In genomic region chr12:99562867-99563189, GRCm38 (mm10) we compare ENCODE assay signal across 8 mouse cellular contexts. TPM values are rescaled to one million over a fixed set of nuclear protein-coding genes. Genes with fewer than 3 reads are reported as not detected.
DNase-seq lines count a peak whose midpoint lies in the region; ATAC-seq lines count a peak whose summit lies in the region.

No protein-coding gene starts in this region.

- peak overlapping the region; percentile 89 for H3K27ac ChIP-seq in embryonic facial prominence, embryonic 14.5 days (replicated peaks; ENCODE audit: low read depth, low read length)
- H3K27ac ChIP-seq in hindbrain, embryonic 15.5 days (replicated peaks), result peak overlapping the region; percentile 79
- H3K27ac ChIP-seq in liver, embryonic 15.5 days (replicated peaks), result no peak overlapping the region

- H3K9ac ChIP-seq in embryonic facial prominence, embryonic 14.5 days (ENCODE audit: low read depth, low read length), result peak overlapping the region; percentile 89
- H3K9ac ChIP-seq in hindbrain, embryonic 15.5 days, result peak overlapping the region; percentile 35; the same call in 1 of the 2 replicates
- peak overlapping the region; percentile 55; the same call in 1 of the 2 replicates for H3K9ac ChIP-seq in liver, embryonic 15.5 days

- H3K9me3 ChIP-seq in embryonic facial prominence, embryonic 14.5 days (ENCODE audit: control insufficient read depth, low read length), result no peaks in the 10 kb centered on the region
- H3K9me3 ChIP-seq in hindbrain, embryonic 15.5 days, result no peaks in the 10 kb centered on the region
- H3K9me3 ChIP-seq in liver, embryonic 15.5 days (replicated peaks), result no peaks in the 10 kb centered on the region

- H3K4me2 ChIP-seq in embryonic facial prominence, embryonic 14.5 days (ENCODE audit: low read depth, low read length), result peak overlapping the region; percentile 82
- peak overlapping the region; percentile 65 for H3K4me2 ChIP-seq in hindbrain, embryonic 15.5 days
- peak overlapping the region; percentile 91 for H3K4me2 ChIP-seq in liver, embryonic 15.5 days

- peaks cover 22% of the 10 kb centered on the region for H3K4me1 ChIP-seq in embryonic facial prominence, embryonic 14.5 days (ENCODE audit: control insufficient read depth, insufficient read depth, low read length)
- peaks cover 30% of the 10 kb centered on the region for H3K4me1 ChIP-seq in hindbrain, embryonic 15.5 days (replicated peaks)
- peaks cover 57% of the 10 kb centered on the region for H3K4me1 ChIP-seq in liver, embryonic 15.5 days (replicated peaks)

- H3K4me3 ChIP-seq in embryonic facial prominence, embryonic 14.5 days (ENCODE audit: low read depth, low read length), result peak overlapping the region; percentile 86
- H3K4me3 ChIP-seq in hindbrain, embryonic 15.5 days, result peak overlapping the region; percentile 91
- H3K4me3 ChIP-seq in liver, embryonic 15.5 days (replicated peaks), result peak overlapping the region; percentile 73

- peak; percentile 23 for DNase-seq in thymus, postnatal 25 days
- no peak for DNase-seq in thymus, postnatal 36 days
- peak; percentile 72 for DNase-seq in embryonic facial prominence, embryonic 14.5 days (ENCODE audit: low spot score)
- DNase-seq in retina, embryonic 14.5 days (ENCODE audit: low spot score), result peak; percentile 48
- no peak for DNase-seq in left cerebral cortex, postnatal 4 days
- DNase-seq in c-Kit-positive CD71-positive TER-119-positive erythroid progenitor cells, embryonic 14.5 days (ENCODE audit: low spot score), result no peak

- WGBS in embryonic facial prominence, embryonic 14.5 days, result 0% methylated on average over 10 of the region's 10 CpGs
- 0% methylated on average over 10 of the region's 10 CpGs for WGBS in hindbrain, embryonic 15.5 days
- 0% methylated on average over 10 of the region's 10 CpGs for WGBS in liver, embryonic 15.5 days (ENCODE audit: insufficient replicate concordance)

- H3K36me3 ChIP-seq in embryonic facial prominence, embryonic 14.5 days (ENCODE audit: control insufficient read depth, insufficient read depth, low read length), result no peaks in the 10 kb centered on the region
- H3K36me3 ChIP-seq in hindbrain, embryonic 15.5 days, result no peaks in the 10 kb centered on the region
- no peaks in the 10 kb centered on the region for H3K36me3 ChIP-seq in liver, embryonic 15.5 days (replicated peaks)

- intact Hi-C loops in left cerebral cortex, postnatal 4 days (cut with DNase I), result loop anchor here (2.0 to 10.0 kb wide), 4 partner anchors 66 to 468 kb away; no protein-coding TSS in a partner anchor

- no peaks in the 10 kb centered on the region for H3K27me3 ChIP-seq in embryonic facial prominence, embryonic 14.5 days (replicated peaks; ENCODE audit: control insufficient read depth, insufficient read depth, low read length)
- H3K27me3 ChIP-seq in hindbrain, embryonic 15.5 days, result no peaks in the 10 kb centered on the region
- no peaks in the 10 kb centered on the region for H3K27me3 ChIP-seq in liver, embryonic 15.5 days

- no peak for ATAC-seq in embryonic facial prominence, embryonic 14.5 days (ENCODE audit: low read depth)
- no peak for ATAC-seq in hindbrain, embryonic 15.5 days (ENCODE audit: low FRiP score, low read depth)
- ATAC-seq in liver, embryonic 15.5 days (ENCODE audit: insufficient read depth), result no peak

RNA-seq across cellular contexts. Expression of gene Foxn3, which starts 0.6 kb away (rescaled TPM):
- polyA plus RNA-seq in embryonic facial prominence, embryonic 14.5 days (2014; fragmentation: Nextera tagmentation; extraction: Ambion mirVana), result 86.3 and 93.9 TPM in 2 replicates
- 78.1 and 78.4 TPM in 2 replicates for polyA plus RNA-seq in hindbrain, embryonic 15.5 days (2015; fragmentation: Nextera tagmentation; extraction: Ambion mirVana)
- 18.6 and 19.8 TPM in 2 replicates for polyA plus RNA-seq in liver, embryonic 15.5 days (2015; fragmentation: Nextera tagmentation; extraction: Ambion mirVana)
- total RNA-seq in left cerebral cortex, postnatal 4 days (2021), result 10 to 100 TPM; 73.5 to 79.5 TPM

Comparison
In these comparisons a context has a peak if more than half of its experiments do, and no peak if none do; other contexts are left out.
1. DNase-seq: peak in thymus, postnatal 25 days (single experiment), embryonic facial prominence, embryonic 14.5 days (single experiment) and retina, embryonic 14.5 days (single experiment); none in thymus, postnatal 36 days (0 of 2), left cerebral cortex, postnatal 4 days (single experiment) and c-Kit-positive CD71-positive TER-119-positive erythroid progenitor cells, embryonic 14.5 days (single experiment).
2. H3K9ac ChIP-seq: peak in every context shown above with its lines; median percentile 89 in embryonic facial prominence, embryonic 14.5 days; 55 in liver, embryonic 15.5 days; 35 in hindbrain, embryonic 15.5 days.
3. Peak in every context shown above with its lines, with median percentiles within 50 percentile points of each other: H3K4me2 ChIP-seq and H3K4me3 ChIP-seq.